Mouse (Mus musculus): ENCODE measurements at regions not wholly inside any gene's neighbourhood (a gene's known extent, or its start where the extent isn't known, plus 50 kb on each side); places are given as distances from the start of the nearest gene placed in this dataset.
A peak's percentile ranks its signal among the peaks of the same experiment; 100 is the strongest.
"Not testable (repeated sequence)": the region's sequence is repeated elsewhere in the genome, so short reads cannot be mapped to it uniquely, and the experiment has no call there.

DNA sequence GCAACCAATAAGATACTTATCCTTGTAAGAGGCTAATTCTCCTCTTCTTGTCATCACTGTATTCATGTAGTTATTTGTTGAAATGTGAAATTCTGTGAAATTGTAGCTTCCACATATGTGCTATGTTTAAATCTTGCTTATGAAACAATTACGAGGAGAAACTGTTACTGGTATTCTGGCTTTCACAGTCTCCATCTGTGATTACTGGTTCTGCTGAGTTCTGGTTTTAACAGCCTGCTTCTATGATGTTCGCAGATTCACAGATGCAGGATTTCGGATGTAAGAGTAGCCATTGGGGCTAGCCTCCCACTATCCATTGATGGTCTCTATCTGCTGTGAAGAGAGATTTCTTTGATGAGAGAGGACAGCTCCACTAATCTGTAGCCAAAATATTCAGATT lies 1067.2 kb upstream of the Aga start:
- peak in 1 of 2 experiments; percentile 6 for DNase-seq (ENCODE audit: extremely low spot score in 1 of 2, low spot score in 2 of 2)
- intact Hi-C loops (cut with DNase I) = no loop called here

DNA sequence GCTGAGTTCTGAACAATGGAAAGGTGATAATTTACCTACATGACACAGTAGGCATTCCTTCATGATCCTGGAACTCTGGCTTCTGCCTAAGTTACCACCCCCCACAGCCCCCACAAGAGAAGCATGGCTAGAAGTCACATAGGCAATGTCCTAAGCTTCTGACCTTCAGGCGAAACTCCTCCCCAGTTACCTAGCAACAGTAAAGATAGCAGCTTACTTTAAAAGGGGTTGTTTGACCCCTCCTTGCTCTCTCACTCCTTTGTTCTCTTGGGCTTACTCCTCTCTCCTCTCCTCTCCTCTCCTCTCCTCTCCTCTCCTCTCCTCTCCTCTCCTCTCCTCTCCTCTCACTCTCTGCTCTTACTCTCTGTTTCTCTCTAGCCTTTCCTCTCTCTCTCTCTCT lies 1059.8 kb upstream of the Aga start:
- intact Hi-C loops (cut with DNase I); DNase-seq (ENCODE audit: extremely low spot score in 1 of 2, low spot score in 2 of 2): not testable (repeated sequence)

DNA sequence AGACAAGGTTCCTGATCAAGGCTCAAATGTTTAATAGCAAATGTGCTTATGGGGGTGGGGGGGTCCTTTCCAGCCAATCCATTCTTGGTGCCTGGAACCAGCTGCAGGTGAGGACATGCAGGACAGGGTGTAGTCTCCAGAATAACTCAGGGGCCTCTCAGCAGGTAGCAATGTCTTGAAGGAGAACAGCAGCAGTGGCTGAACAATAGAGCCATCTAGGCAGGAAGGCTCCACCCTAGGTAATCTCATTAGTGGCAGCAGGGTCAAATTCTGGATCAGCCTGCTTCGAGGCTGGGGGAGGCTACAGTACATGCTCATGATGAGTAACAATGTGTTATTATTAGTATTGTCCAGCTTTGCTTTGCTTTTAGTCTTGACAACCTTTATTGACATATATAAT lies 1055.9 kb upstream of the Aga start:
- intact Hi-C loops (cut with DNase I) = no loop called here
- no peak for DNase-seq (ENCODE audit: extremely low spot score in 1 of 2, low spot score in 2 of 2)

DNA sequence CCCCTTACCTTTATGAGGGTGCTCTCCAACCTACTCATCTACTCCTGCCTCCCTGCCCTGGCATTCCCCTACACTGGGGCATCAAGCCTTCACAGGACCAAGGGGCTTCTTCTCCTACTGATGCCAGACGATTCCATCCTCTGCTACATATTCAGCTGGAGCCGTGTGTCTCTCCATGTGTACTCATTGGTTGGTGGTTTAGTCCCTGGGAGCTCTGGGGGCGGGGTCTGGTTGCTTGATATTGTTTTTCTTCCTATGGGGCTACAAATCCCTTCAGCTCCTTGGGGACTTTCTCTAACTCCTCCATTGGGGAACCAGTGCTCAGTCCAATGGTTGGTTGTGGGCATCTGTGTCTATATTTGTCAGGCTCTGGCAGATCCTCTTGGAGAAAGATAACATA lies 1055.3 kb upstream of the Aga start:
- DNase-seq (ENCODE audit: extremely low spot score in 1 of 2, low spot score in 2 of 2) = no peak

DNA sequence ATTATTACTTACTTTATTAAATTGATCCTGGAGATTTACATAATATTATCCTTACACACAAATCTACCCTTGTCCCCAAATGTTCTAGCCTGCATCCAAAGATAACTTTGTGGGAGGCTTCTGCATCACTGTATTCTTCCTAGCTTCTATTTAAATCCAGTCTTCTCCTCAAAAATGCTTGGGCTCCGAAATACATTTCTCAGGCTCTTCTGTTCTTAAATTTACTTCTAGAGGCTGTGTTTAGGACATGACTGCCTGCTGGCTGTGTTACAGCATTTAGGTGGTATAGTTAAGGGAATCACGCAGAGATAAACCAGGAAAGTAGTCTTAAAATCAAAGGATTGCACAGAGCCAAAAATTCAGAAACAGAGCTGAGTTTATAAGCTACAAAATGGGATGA lies 1009.1 kb upstream of the Aga start:
- peak in 1 of 2 experiments; percentile 6 for DNase-seq (ENCODE audit: extremely low spot score in 1 of 2, low spot score in 2 of 2)
- intact Hi-C loops (cut with DNase I) = no loop called here

More for the DNA sequence above, 1055.3 kb upstream of the Aga start:
- intact Hi-C loops (cut with DNase I) = no loop called here

DNA sequence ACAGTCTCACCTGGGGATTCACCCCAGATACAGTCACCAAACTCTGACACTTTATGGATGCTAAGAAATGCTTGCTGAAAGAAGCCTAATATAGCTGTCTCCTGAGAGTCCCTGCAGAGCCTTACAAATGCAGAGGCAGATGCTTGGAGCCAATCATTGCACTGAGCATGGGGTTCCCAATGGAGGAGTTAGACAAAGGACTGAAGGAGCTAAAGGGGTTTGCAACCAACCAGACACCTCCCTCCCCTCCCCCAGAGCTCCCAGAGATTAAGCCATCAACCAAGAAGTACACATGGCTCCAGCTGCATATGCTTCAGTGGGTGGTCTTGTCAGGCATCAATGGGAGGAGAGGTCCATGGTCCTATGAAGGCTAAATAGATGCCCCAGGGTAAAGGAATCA lies 999.7 kb upstream of the Aga start:
- intact Hi-C loops (cut with DNase I) = no loop called here
- DNase-seq (ENCODE audit: extremely low spot score in 1 of 2, low spot score in 2 of 2) = no peak

DNA sequence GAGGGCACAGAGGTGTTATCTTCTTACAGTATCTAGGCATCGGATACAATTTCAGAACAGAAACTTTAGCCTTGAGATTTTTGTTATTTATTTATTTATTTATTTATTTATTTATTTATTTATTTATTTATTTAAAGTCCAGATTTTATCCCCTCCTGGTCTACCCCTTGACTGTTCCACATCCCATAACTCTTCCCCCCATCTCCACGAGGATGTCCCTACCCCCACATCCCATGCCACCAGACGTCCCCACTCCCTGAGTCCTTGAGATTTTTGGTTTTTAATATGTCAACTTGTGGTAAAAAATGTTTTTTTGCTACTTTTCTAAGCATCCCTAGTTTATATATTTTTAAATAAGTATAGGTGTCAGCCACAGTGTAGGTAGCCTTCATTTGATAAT lies 968.2 kb upstream of the Aga start:
- intact Hi-C loops (cut with DNase I) = no loop called here
- no peak for DNase-seq (ENCODE audit: extremely low spot score in 1 of 2, low spot score in 2 of 2)

DNA sequence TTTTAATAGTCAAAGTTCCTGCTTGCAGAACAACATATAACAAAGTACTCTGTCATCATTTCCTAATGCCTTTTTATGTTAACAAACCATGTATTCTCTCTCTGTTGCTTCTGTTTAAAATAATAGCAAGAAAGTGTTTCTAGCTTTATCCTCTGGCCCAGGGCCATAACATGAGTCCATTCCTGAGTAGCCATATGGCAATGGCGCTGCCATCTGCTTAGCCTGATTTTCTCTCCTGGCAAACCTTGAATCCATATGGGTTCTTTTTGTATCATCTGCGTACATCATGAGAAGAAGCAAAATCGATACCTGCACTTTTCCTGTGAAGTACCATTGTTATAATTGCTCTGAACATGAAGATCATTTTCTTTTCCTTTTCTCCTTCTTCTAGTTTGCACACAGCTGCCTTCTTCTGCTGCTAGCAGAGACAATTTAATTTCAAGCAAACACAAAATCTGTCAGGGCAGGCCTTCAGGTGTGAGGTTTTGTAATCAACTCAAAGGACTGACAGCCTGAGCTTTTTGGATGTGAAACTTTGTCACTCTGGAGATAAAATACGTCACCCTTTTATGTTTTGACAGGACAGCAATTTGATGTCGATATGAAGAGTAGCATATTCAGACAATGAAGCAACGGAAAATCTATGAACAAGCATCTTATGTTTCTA lies 940.2 kb upstream of the Aga start:
- peak; percentile 17 to 49 for DNase-seq (ENCODE audit: extremely low spot score in 1 of 2, low spot score in 2 of 2)
- intact Hi-C loops (cut with DNase I) = no loop called here
